8 mouse cellular contexts compared by ENCODE assay signal in genomic region chr6:86371340-86371911, GRCm38 (mm10). TPM values are rescaled to one million over a fixed set of nuclear protein-coding genes. Genes with fewer than 3 reads are reported as not detected.
DNase-seq lines count a peak whose midpoint lies in the region; ATAC-seq and TF ChIP-seq lines count a peak whose summit lies in the region.

No protein-coding gene starts in this region.

- peak overlapping the region; percentile 91 for H3K9ac ChIP-seq in forebrain, embryonic 13.5 days
- H3K9ac ChIP-seq in neural tube, embryonic 15.5 days (replicated peaks): peak overlapping the region; percentile 92

- H3K9me3 ChIP-seq in E14TG2a.4 (ENCODE audit: low read length): no peaks in the 10 kb centered on the region
- no peaks in the 10 kb centered on the region for H3K9me3 ChIP-seq in forebrain, embryonic 13.5 days (replicated peaks)
- no peaks in the 10 kb centered on the region for H3K9me3 ChIP-seq in neural tube, embryonic 15.5 days (replicated peaks)

- H3K27ac ChIP-seq in forebrain, embryonic 13.5 days: peak overlapping the region; percentile 93
- peak overlapping the region; percentile 94 for H3K27ac ChIP-seq in neural tube, embryonic 15.5 days (replicated peaks)

- DNase-seq in c-Kit-positive CD71-positive TER-119-positive erythroid progenitor cells, embryonic 14.5 days (ENCODE audit: low spot score): peak; percentile 95
- DNase-seq in heart, postnatal 14 days: peak; percentile 94 to 97
- peak; percentile 96 for DNase-seq in layer of hippocampus, adult 11-12 months (ENCODE audit: low spot score)
- peak; percentile 95 to 96 for DNase-seq in lung, adult 18-20 months
- peak; percentile 96 for DNase-seq in testis, postnatal 14 days (ENCODE audit: low spot score)

- H3K4me2 ChIP-seq in forebrain, embryonic 13.5 days: peak overlapping the region; percentile 96
- H3K4me2 ChIP-seq in neural tube, embryonic 15.5 days: peak overlapping the region; percentile 85

- peak; percentile 97 for ATAC-seq in forebrain, embryonic 13.5 days
- peak; percentile 96 for ATAC-seq in neural tube, embryonic 15.5 days (ENCODE audit: low FRiP score)

- peaks cover 61% of the 10 kb centered on the region for H3K4me1 ChIP-seq in E14TG2a.4 (replicated peaks; ENCODE audit: low read depth, low read length)
- H3K4me1 ChIP-seq in forebrain, embryonic 13.5 days: peaks cover 32% of the 10 kb centered on the region
- H3K4me1 ChIP-seq in neural tube, embryonic 15.5 days: peaks cover 35% of the 10 kb centered on the region

- peak overlapping the region; percentile 100 for H3K4me3 ChIP-seq in E14TG2a.4 (replicated peaks; ENCODE audit: low read length)
- peak overlapping the region; percentile 96 for H3K4me3 ChIP-seq in forebrain, embryonic 13.5 days
- peak overlapping the region; percentile 93 for H3K4me3 ChIP-seq in neural tube, embryonic 15.5 days (replicated peaks)

- intact Hi-C loops in heart, postnatal 14 days (cut with DNase I): no loop called here

- no peak for TF ChIP-seq CTCF in E14TG2a.4 (conservative IDR thresholded peaks at IDR 0.05; ENCODE audit: low read length)

- peaks cover 74% of the 10 kb centered on the region for H3K36me3 ChIP-seq in E14TG2a.4 (ENCODE audit: insufficient read depth, low read length)
- peaks cover 35% of the 10 kb centered on the region for H3K36me3 ChIP-seq in forebrain, embryonic 13.5 days (ENCODE audit: poor library complexity, severe bottlenecking)
- H3K36me3 ChIP-seq in neural tube, embryonic 15.5 days: peaks cover 19% of the 10 kb centered on the region

- no peaks in the 10 kb centered on the region for H3K27me3 ChIP-seq in E14TG2a.4 (ENCODE audit: insufficient read depth, low read length)
- no peaks in the 10 kb centered on the region for H3K27me3 ChIP-seq in forebrain, embryonic 13.5 days
- no peaks in the 10 kb centered on the region for H3K27me3 ChIP-seq in neural tube, embryonic 15.5 days (replicated peaks)

- under 1% methylated on average over 50 of the region's 50 CpGs for WGBS in forebrain, embryonic 13.5 days
- WGBS in neural tube, embryonic 15.5 days: under 1% methylated on average over 50 of the region's 50 CpGs

RNA-seq across cellular contexts. Expression of gene Snrpg, which starts 0.3 kb away (rescaled TPM):
- polyA plus RNA-seq in forebrain, embryonic 13.5 days (2015; fragmentation: Nextera tagmentation; extraction: Ambion mirVana): 791 and 827 TPM in 2 replicates
- 10 to 100 TPM; 51.1 to 52.4 TPM for total RNA-seq in heart, postnatal 14 days (2021)
- 344 and 348 TPM in 2 replicates for polyA plus RNA-seq in neural tube, embryonic 15.5 days (2015; fragmentation: Nextera tagmentation; extraction: Ambion mirVana)

RNA-seq across cellular contexts. Expression of gene Fam136a, which starts 6.0 kb away (rescaled TPM):
- polyA plus RNA-seq in forebrain, embryonic 13.5 days (2015; fragmentation: Nextera tagmentation; extraction: Ambion mirVana): 128 and 142 TPM in 2 replicates
- total RNA-seq in heart, postnatal 14 days (2021): 10 to 100 TPM; 26.0 to 27.2 TPM
- 112 and 116 TPM in 2 replicates for polyA plus RNA-seq in neural tube, embryonic 15.5 days (2015; fragmentation: Nextera tagmentation; extraction: Ambion mirVana)

RNA-seq across cellular contexts. Expression of gene Pcyox1, which starts 25.5 kb away (rescaled TPM):
- polyA plus RNA-seq in forebrain, embryonic 13.5 days (2015; fragmentation: Nextera tagmentation; extraction: Ambion mirVana): 97.5 and 106 TPM in 2 replicates
- total RNA-seq in heart, postnatal 14 days (2021): 10 to 100 TPM; 68.1 to 69.2 TPM
- polyA plus RNA-seq in neural tube, embryonic 15.5 days (2015; fragmentation: Nextera tagmentation; extraction: Ambion mirVana): 79.8 and 89.6 TPM in 2 replicates

RNA-seq across cellular contexts. Expression of gene Tia1, which starts 32.6 kb away (rescaled TPM):
- 354 and 375 TPM in 2 replicates for polyA plus RNA-seq in forebrain, embryonic 13.5 days (2015; fragmentation: Nextera tagmentation; extraction: Ambion mirVana)
- 10 to 100 TPM; 38.5 to 39.9 TPM for total RNA-seq in heart, postnatal 14 days (2021)
- 275 and 303 TPM in 2 replicates for polyA plus RNA-seq in neural tube, embryonic 15.5 days (2015; fragmentation: Nextera tagmentation; extraction: Ambion mirVana)

RNA-seq across cellular contexts. Expression of gene Gm44790, which starts 55.0 kb away (rescaled TPM):
- polyA plus RNA-seq in forebrain, embryonic 13.5 days (2015; fragmentation: Nextera tagmentation; extraction: Ambion mirVana): 0.35 and 0.43 TPM in 2 replicates
- total RNA-seq in heart, postnatal 14 days (2021): not detected
- not detected in 2 replicates for polyA plus RNA-seq in neural tube, embryonic 15.5 days (2015; fragmentation: Nextera tagmentation; extraction: Ambion mirVana)

Comparison
In these comparisons a context has a peak if more than half of its experiments do, and no peak if none do; other contexts are left out.
1. Peak in every context shown above with its lines: DNase-seq, ATAC-seq, H3K4me3 ChIP-seq and H3K27ac ChIP-seq.